Mouse (Mus musculus) CD4-positive, CD25-positive, alpha-beta regulatory T cell, adult 2 months (primary cell): ENCODE measurements around the gene Myh1.

ENCODE experiments used
- DNase-seq: peaks from one replicate; pipeline ENCODE4 v3.0.0-alpha.2; 2012; ENCODE audit warnings: low read depth, low spot score

The Myh1 gene

DNA sequence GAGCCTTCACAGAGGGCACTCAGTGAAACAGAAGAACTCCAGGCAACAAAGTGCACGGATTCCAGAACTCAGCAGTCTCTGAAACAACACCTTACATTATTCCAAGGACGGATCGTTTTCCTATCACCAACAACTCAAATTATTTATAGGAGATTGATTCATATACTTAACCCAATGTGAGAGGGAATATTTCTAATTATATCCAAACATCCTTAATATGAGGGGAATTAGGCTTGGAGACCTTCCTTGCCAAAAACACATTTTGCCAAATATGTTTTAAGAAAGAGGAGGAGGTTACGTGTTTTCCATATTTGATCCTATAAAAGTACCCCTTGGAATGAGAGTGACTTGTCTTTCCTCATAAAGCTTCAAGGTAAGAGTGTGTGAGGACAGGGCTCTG lies at the start of gene Myh1:
Gene Myh1 (plus strand): TSS at position 301 of the 400 bp plus-strand sequence.
- no peak for DNase-seq

- no peak for DNase-seq
These were observed 49.6 kb upstream of the Myh1 start for GRCm38 (mm10) chr11:67150237-67150636.

- no peak for DNase-seq
These were observed 48.7 kb upstream of the Myh1 start for GRCm38 (mm10) chr11:67151159-67151558.

DNA sequence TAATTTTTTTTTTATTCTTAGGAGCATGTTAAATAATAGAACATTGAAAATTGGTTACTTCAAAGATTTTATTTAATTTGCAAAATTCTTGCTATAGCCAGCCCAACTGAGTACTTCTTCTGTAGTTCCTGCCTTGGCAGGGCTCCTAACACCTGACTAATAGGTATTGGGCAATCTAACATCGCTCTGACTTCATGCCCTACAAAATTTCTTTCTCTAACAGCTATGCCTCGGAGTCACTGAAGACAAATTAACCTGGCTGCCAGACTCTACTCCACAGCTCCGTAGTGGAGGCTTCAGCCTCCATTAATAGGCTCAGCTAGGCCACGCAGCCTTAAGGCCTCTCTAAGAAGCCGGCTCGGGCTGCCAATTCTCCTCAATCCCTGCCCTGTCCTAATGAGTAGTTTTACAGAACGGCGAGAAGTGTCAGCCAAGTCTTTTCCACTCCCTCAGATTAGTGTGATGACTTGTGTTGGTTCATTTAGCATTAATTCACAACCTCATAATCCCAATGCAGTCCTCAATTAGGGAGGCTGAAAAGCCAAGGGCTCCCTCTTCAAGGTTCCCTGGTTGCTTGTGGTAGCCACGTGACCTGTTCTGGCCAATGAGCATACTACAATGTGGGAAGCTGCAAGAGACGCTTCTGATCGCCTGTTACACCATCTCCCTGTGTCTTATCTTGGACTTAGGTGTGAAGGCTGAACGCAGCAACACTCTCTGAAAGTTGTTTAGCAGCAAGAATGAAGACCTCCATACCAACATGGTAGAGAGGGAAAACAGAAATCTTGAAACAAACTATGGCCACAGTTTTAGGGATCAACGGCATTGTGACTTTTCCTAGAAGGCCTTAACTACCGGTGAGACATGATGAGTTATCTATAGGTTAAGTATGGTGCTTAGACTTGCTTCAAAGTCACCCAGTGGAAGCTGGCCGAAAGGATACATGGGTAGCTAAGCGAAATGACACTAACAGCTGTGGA lies 47.9 kb upstream of the Myh1 start:
- no peak for DNase-seq

GRCm38 (mm10) chr11:67153123-67153522 lies 46.7 kb upstream of the Myh1 start:
- no peak for DNase-seq

- DNase-seq: no peak
These were observed 46.0 kb upstream of the Myh1 start for GRCm38 (mm10) chr11:67153843-67154242.

GRCm38 (mm10) chr11:67155650-67156049 lies 44.2 kb upstream of the Myh1 start:
- no peak for DNase-seq

GRCm38 (mm10) chr11:67160131-67160530 lies 39.7 kb upstream of the Myh1 start:
- no peak for DNase-seq

DNA sequence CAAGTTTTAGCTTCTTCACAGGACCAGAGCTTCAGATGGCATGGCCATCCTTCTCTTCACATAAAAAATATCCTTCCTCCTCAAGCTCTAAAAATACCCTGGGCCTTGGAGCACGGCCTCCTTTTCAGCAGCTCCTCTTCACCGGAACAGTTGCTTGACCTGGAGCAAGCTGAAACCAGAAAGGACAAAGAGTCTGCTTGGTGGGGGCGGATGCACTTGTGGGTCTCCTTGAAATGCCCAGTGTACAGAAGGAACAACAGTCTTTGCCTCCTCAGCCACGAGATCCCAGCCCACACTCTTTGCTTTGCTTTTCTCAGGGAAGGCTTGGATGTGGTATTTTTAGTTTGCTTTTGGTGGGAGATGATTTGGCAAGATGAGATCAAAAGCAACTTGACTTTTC lies 36.2 kb upstream of the Myh1 start:
- no peak for DNase-seq

DNA sequence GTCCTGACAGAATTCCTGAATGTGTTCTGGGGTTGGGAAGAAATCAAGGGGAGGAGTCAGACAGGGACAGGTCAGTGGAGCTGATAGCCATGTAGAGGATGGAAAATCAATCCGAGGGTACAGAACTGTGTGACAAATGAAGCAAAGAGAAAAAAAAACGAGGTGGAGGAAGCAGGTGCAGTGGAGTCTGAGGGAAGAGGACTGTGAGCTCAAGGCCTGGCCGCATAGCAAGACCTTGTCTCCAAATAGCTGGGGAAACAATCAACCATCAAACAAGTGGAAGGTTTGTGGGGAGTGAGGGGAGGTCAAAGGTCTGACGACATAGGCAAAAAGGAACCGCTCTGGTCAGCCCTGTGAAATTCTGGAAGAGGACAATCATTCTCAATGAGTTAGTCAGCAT lies 35.0 kb upstream of the Myh1 start:
- no peak for DNase-seq

DNA sequence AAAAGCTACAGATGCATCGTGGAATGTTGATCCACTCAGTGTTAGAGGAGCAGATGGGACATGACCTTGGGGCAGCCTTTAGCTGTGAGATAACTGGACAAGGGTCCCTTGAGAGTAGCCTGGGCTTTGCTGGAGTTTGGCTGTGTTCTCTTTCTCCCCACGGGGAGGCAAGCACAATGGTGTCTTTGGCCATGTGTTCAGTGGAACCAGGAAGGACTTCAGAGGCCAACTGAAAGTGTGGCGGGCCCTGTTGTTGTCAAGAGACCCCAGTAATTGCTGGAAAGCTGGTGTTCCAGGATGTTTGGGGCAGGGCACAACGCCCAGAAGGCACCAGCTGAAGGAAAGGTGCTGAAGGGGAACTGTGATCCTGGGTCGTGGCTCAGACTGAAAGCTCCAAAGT lies 30.6 kb upstream of the Myh1 start:
- no peak for DNase-seq

GRCm38 (mm10) chr11:67170727-67171126 lies 29.1 kb upstream of the Myh1 start, which contains the start of gene Myh2:
Gene Myh2, plus strand, starts transcription at chr11:67171027.
- no peak for DNase-seq

- no peak for DNase-seq
These were observed 27.4 kb upstream of the Myh1 start for GRCm38 (mm10) chr11:67172439-67172838.

DNA sequence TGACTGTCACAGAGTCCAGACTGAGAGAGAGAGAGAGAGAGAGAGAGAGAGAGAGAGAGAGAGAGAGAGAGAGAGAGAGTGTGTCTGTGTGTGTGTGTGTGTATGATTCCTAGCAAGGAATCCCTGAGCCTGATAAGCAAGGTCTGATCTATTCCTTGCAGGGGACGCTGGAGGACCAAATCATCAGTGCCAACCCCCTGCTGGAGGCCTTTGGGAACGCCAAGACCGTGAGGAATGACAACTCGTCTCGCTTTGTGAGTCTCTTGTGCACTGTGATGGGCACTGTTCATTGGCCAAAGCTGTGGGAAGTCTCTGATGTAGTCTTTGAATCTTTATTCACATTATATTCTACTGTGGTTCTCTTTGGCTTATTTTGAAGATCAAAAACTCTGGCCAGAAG lies 23.5 kb upstream of the Myh1 start:
- DNase-seq: no peak

- no peak for DNase-seq
These were observed 9.5 kb upstream of the Myh1 start for GRCm38 (mm10) chr11:67190316-67190715.

- no peak for DNase-seq
These were observed 9.0 kb upstream of the Myh1 start for GRCm38 (mm10) chr11:67190814-67191213.

- DNase-seq: no peak
These were observed 8.4 kb upstream of the Myh1 start for GRCm38 (mm10) chr11:67191496-67191895.

GRCm38 (mm10) chr11:67199321-67199720 lies 531 bp upstream of the Myh1 start:
- DNase-seq: no peak

DNA sequence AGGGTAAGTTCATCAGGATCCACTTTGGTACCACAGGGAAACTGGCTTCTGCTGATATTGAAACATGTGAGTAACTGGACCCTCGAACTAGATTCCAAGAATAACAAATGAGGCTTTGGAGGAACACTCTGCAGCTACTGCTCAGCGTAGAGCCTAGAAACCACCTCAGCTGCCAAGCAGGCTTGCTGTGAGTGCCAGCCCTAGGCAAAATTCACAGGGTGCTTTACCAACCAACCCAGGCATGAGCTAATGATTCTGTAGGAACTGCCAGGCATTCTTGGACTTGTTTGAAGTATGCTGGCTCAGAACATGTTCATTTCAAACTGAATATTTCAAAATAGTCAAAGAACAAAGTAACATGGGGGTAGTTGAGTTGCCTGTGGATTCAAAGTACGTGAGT lies 4.9 kb downstream of the Myh1 start:
- DNase-seq: no peak

GRCm38 (mm10) chr11:67221803-67222202 lies 22.0 kb downstream of the Myh1 start:
- DNase-seq: no peak

DNA sequence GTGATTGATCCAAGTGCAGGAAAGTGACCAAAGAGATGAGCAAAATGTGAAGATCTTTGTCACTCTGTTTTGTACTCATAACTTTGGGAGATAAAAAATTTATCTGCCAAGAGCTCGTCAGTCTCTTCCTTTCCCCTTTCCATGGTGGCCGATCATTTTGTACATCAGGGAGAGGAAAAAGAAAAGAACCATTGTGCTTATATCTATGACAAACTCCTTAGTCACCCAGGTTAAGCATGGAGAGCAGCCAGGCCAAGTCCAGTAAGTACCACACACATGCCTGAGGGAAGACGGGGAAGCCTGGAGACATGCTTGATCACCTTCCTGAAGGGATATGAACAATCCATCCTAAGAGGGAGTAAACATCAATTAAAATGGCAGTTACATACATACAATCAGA lies 24.6 kb downstream of the Myh1 start:
- no peak for DNase-seq

GRCm38 (mm10) chr11:67228731-67229130 lies 28.9 kb downstream of the Myh1 start:
- no peak for DNase-seq

DNA sequence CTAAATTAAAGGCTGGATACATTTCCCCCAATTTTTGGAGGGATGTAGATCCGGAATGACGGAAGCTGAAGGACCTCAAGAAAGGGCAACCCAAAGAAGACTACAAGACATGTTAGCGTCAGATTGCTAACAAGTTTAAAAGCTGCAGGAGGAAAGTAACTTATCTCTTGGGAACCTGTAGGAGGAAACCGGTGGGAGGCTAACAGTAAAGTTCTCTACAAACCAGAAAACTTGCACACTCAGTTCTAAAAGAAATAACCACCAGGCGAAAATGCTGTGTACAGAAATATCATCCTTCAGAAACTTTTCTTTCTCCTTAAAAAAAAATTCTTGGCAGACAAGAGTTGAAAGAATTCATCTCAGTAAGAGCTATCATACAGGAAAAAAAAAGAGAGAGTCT lies 29.3 kb downstream of the Myh1 start:
- no peak for DNase-seq
